Mouse (Mus musculus): Measurements from ENCODE around the gene Hist1h3a.

Gene Hist1h3a

DNA sequence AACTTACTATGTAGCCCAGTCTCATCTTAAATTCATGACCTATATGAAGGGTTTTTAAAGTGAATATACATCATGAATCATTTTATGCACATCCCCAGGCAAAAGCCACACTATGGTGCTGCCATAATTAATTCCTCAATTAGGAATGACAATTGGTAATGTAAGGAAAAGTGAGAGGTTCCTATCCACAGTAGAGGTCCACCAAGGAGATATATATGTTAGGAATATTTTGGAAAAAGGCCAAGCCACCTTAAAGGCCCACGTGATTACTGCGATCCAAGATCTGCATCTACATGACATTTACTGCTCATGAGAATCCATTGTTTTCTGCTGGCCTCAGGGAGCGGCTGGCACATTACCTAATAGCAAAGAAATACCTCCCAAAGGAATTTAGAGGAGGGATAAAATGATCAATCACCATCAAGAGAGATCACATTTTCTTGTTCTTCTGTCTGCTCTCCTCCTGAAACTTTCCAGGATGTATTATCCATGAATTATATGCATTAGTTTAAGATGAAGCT is 2.9 kb downstream of the Hist1h3a start:
- no peak for DNase-seq (ENCODE audit: low spot score in 2 of 2)

DNA sequence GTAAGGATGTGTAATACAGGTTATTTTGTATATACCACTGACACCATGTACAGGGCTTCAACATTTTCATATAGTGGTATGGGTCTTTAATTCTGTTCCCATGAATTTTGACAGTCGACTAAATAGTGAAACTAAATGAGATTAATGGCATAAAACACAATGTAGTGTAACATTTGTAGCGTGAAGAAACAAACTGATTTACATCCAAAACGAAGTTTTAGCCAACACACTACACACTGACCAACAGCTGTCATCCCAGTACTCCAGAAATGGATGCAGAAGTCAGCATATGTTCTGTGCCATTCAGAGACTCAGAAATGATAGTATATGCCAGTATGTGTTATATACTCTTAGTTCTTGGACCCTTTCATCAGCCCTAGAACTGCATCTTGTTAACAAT is 4.3 kb downstream of the Hist1h3a start:
- no peak for DNase-seq (ENCODE audit: low spot score in 2 of 2)

DNA sequence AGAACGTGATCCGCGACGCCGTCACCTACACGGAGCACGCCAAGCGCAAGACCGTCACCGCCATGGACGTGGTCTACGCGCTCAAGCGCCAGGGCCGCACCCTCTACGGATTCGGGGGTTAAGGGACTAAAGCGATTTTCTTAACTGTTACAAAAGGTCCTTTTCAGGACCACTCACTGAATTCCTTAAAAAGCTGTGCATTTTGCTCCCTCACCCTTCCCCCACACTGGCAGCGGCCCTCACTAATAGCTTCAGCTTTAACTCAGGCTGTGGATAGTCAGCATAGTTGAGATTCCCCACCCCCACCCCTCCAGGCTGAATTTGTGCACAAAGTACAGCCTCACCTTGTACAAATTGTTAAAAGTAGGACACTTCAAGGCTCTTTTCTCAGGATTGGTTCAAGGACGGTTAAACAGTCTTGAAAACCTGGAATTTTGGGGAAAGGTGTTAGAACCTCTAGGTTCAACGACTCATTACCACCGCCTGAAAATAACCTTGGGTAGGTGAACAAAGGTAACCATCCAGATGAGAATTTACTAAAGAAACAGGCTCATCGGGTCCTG is 4.9 kb downstream of the Hist1h3a start:
- no peak for DNase-seq (ENCODE audit: low spot score in 2 of 2)

DNA sequence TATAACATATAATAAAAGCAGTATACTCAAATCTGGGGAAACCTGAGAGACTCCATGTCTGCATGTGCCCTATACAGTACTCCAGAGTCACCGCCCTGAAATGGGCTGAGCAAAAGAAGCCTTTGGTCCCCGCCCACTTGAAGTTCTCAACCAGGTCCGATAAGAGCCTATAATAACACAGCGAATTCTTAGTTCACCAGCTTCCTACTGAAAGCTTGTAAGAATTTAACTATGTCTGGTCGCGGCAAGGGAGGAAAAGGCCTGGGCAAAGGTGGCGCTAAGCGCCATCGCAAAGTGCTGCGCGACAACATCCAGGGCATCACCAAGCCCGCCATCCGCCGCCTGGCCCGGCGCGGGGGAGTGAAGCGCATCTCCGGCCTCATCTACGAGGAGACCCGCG is 5.4 kb downstream of the Hist1h3a start, which contains the start of gene Hist1h4b:
Gene Hist1h4b, plus strand, starts transcription at position 224 of the 400 bp plus-strand sequence.
- DNase-seq (ENCODE audit: low spot score in 2 of 2), result peak; percentile 82 to 89

DNA sequence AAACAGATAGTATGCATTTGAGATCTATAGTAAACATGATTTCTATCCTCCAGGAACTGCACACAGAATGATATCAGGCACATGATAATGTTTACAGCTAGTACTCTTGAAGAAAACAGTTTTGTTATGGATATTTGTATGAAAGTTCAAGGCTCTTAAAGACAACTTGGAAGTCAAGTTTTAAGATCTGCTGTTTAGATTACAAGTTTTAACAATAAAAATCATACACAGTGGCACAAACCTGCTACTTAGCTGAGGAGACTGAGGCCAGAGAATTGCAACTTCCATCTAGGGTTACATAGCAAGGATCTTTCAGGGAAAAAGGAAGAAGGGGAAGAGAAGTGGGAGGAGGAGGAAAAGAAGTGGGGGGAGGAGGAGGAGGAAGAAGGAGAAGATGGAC is 7.2 kb downstream of the Hist1h3a start:
- no peak for DNase-seq (ENCODE audit: low spot score in 2 of 2)

DNA sequence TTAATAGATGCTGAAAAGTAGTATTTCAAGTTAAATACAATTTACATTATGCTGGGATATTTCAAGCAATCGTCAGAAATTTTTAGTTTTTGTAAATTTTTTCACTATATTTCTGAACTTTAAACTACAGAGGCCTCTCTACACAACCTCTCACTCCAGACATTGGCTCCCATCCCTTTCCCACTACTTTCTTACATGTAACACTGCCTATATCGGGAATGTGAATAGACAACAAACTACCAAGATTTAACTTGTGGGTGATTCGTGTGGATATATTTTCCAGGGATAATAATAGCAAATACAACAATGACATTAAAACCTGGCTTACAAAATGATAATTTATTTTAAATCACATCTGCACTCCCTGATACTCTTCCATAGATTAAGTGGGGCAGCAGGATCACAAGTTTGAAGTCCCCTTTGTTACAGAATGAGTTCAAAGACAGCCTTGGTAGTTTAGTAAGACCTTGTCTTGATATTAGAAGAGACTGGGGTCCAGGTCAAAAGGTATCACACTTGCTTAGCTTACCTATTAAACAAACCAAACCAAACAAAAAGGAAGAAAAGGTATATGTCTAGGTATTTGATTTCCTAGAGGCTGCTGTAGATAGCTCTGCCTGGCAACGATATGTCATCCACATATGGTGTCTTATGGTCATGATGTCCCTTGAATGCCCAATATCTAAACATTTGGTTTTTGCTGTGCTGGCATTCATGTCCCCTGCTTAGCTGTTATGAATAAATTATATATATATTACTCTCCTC is 8.7 kb downstream of the Hist1h3a start:
- no peak for DNase-seq (ENCODE audit: low spot score in 2 of 2)

DNA sequence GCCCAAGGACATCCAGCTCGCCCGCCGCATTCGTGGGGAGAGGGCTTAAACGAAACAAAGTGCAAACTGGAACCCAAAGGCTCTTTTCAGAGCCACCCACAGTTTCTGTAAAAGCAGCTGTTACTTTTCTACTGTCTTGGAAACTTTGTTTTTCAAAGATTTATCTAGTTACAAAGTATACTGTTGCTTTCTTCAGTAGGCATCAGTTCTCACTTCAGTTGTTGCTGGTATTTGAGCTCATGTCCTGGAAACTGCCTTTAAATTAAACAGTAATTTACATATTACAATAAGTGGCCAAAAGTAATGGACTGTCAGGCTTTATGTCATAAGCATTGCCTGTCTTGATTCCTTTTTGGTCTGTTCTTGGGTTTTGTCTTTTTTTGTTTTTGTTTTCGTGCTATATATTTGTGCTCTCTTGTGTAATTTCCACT is 9.4 kb downstream of the Hist1h3a start:
- DNase-seq (ENCODE audit: low spot score in 2 of 2), result no peak

DNA sequence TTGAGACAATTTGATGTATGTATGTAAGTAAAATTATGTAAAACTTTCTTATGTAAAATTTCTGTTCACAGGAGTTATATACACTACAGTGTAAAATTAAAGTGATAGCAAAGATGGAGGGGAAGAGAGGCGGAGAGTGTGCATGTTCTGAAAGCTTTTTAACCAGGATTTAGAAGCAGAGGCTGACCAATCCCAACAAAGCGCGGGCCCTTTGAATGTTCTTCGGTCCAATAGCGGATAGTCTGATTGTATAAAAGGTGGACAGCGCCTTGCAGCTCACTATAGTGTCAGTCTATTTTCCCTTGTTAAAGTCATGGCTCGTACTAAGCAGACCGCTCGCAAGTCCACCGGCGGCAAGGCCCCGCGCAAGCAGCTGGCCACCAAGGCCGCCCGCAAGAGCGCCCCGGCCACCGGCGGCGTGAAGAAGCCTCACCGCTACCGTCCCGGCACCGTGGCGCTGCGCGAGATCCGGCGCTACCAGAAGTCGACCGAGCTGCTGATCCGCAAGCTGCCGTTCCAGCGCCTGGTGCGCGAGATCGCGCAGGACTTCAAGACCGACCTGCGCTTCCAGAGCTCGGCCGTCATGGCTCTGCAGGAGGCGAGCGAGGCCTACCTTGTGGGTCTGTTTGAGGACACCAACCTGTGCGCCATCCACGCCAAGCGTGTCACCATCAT is 10.0 kb downstream of the Hist1h3a start, which contains the start of gene Hist1h3b:
Gene Hist1h3b, plus strand, starts transcription at position 201 of the 675 bp plus-strand sequence.
- DNase-seq (ENCODE audit: low spot score in 2 of 2), result peak; percentile 77 to 81

DNA sequence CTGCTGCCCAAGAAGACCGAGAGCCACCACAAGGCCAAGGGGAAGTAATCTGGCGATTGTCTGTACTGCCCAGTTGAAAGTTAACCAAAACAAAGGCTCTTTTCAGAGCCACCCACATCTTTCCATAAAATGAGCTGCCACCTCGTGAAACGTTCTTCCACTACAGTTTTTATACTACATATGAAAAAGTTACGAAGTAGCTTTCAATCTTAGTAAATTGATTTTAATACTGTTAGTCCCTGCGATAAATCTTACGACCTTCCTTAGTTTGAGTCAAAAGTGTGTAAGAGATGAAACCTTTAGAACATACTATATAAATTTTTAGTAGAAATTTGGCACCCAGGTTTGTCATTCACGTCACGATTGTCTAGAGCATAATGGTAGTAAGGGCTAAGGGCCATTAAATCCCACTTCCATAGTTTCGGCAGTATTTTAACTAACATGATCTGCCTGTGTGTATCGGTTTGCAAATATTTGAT is 10.7 kb downstream of the Hist1h3a start:
- no peak for DNase-seq (ENCODE audit: low spot score in 2 of 2)

DNA sequence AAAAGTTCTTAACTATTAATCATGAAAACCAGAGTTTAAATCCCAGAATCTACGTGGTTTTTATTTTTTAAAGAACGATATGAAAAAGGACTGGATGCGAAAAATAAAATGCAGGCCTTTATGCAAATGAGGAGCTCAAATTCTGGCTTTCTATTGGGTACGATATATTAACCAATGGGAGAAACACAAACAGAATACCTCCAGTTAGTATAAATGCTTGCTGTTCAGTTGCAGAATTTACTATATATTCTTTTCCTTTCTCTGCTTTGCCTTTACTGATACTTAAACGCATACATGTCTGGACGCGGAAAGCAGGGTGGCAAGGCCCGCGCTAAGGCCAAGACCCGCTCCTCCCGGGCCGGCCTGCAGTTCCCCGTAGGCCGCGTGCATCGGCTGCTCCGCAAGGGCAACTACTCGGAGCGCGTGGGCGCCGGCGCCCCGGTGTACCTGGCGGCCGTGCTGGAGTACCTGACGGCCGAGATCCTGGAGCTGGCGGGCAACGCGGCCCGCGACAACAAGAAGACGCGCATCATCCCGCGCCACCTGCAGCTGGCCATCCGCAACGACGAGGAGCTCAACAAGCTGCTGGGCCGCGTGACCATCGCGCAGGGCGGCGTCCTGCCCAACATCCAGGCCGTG is 11.2 kb downstream of the Hist1h3a start, which contains the start of gene Hist1h2ab:
Gene Hist1h2ab, plus strand, starts transcription at position 288 of the 639 bp plus-strand sequence.
- DNase-seq (ENCODE audit: low spot score in 2 of 2), result peak; percentile 33 to 47

DNA sequence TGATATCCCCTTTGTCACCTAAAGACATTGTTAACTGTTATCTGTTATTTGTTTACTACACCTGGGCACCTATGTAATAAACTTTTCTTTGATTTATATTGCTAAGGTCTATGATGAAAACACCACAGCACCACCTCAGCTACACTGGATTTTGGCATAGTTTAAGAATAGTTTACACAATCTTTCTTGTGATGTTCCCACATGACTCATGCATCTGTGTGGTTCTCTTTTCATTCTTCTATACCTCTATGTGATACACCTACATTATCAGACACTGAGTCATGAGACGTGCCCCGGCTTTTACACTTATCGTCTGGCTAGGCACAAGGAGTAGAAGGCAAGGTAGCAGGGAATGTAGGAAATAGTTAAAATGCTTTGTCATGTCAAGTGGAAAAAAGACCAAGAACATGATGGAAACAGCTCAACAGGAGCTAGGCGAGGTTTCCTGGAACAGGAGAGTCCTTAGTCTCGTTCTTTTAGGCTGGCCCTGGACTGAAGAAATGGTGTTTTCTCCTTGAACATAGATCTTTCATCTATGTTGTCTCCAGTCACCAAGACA is 12.5 kb downstream of the Hist1h3a start:
- DNase-seq (ENCODE audit: low spot score in 2 of 2), result no peak

DNA sequence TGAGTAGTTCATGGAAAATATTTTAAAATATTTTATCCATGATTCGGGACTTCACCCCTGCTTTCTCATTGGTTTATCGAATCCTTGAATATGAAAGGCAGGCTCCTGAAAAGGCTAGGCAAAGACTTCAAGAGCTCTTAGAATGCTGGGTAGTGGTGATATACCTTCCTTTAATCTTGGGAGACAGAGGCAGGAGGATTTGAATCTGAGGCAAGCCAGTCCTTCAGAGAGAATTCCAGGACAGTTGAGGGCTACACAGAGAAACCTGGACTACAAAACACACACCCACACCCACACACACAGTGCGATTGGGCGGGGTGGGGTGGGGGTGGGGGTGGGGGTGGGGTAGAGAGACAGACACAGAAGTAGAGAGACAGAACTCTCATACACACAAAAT is 14.3 kb downstream of the Hist1h3a start:
- no peak for DNase-seq (ENCODE audit: low spot score in 2 of 2)

DNA sequence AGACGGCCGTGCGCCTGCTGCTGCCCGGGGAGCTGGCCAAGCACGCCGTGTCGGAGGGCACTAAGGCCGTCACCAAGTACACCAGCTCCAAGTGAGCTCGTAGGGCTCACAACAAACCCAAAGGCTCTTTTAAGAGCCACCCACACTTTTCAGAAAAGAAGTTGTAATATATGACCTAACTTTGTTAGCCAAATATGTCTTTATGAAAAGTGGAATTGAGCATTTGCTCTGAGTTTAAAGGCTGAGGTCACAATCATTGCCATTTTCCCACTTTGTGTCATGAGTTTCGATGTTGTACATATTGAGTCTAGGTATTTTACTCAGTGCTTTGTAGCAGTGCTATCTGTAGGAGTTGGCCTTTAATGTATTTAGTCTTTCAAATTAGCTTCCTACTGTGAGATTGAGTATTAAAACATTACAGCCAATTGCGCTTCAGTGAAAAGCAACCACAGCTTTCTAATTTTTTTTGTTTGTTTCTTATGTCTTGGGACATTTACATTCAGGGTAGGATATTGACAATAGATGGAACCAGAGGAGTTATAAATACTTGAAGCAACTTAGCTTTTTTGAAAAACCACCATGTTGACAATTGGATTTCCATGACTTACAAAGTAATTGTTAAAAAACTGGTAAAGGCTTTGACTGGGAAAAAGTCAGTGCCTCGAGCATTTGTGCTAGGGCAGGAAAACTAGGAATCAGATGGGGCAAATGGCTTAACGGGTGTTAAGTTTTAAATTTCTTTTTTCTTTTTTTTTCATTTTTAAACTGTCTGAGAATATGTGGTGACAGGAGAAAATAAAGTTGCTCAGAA is 14.9 kb downstream of the Hist1h3a start:
- no peak for DNase-seq (ENCODE audit: low spot score in 2 of 2)

DNA sequence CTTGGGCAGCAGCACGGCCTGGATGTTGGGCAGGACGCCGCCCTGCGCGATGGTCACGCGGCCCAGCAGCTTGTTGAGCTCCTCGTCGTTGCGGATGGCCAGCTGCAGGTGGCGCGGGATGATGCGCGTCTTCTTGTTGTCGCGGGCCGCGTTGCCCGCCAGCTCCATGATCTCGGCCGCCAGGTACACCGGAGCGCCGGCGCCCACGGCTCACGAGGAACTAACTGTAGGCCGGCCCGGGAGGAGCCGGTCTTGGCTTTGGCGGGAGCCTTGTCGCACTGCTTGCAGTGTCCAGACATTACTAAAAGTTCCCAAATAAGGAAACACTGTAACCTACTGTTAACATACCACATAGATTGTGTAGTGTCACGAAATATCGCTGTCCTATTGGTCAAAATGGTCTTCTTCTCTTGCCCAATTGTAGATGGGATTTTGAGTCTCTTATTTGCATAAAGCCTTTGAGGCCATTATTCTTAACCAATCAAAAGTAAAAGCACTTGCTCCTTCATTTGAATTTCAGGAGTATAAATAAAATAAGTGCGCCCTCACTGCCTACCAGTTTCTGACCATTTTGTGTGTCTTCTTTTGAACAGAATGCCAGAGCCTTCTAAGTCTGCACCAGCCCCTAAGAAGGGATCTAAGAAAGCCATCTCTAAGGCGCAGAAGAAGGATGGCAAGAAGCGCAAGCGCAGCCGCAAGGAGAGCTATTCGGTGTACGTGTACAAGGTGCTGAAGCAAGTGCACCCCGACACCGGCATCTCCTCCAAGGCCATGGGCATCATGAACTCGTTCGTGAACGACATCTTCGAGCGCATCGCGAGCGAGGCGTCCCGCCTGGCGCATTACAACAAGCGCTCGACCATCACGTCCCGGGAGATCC is 15.7 kb downstream of the Hist1h3a start, which contains the start of gene Hist1h2bb:
Gene Hist1h2bb, plus strand, starts transcription at position 534 of the 880 bp plus-strand sequence.
- peak; percentile 75 to 79 for DNase-seq (ENCODE audit: low spot score in 2 of 2)

DNA sequence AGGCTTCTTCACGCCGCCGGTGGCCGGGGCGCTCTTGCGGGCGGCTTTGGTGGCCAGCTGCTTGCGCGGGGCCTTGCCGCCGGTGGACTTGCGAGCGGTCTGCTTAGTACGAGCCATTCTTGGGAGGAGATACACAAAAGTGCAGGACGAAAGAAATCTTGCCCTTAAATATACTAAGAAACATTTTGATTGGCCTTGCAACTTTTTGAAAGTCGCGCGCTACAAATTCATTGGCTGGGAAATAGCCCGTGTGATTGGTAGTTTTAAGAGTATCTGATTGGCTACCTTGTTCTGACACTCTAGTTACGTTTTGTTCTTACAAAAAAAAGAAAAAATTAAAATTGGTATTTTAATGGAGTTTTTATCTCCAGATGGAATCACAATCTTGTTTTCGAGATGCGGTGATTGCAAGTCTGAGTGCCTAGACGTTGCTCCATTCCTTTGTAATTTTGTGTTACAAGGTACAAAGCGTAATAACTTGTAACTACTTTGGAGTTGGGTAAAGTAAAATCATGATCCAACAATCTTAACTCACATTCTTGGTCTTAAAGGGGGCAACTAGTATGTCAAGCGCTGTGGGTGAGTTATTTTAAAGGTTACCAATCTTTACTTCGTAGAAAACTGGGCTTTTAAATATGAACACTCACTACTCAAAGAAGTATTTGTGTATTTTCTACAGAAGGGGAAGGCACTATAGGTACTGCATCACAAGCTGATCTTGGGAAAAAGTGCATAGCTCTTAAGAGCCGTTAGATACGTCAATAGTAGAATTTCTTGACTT is 16.6 kb downstream of the Hist1h3a start, which contains the start of gene Hist1h3c:
Gene Hist1h3c, minus strand, starts transcription at position 222 of the 781 bp plus-strand sequence.
- DNase-seq (ENCODE audit: low spot score in 2 of 2), result peak; percentile 79 to 85

DNA sequence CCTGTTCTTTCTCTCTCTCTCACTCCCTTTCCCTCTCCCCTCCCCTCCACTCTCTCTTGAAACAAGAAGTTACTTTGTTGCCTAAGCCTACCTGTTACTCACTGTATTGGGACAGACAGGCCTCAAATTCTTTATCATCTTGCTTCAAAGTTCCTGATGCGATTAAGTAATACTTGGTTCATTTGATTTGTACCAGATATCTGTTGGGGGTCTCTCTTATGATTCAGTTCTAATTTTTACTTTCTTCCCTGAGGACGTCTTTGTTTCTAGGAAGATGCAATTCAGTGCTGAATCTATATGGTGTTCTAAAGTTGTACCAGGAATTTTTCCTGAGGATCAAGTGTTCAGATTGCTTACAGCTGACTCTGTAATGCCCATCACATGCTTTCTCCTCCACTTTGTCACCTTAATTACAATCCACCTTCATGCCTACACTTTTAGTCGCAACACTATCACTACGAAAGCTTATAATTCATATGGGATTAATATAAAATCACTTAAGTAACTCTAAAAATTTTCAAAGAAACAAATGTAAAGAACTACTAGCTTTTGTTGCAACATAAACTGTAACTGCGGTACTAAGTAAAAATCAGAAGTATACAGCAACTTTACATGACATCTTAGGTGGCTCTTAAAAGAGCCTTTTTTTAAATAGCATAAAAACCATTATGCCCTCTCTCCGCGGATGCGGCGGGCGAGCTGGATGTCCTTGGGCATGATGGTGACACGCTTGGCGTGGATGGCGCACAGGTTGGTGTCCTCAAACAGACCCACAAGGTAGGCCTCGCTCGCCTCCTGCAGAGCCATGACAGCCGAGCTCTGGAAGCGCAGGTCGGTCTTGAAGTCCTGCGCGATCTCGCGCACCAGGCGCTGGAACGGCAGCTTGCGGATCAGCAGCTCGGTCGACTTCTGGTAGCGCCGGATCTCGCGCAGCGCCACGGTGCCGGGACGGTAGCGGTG is 17.5 kb downstream of the Hist1h3a start:
- DNase-seq (ENCODE audit: low spot score in 2 of 2), result no peak

DNA sequence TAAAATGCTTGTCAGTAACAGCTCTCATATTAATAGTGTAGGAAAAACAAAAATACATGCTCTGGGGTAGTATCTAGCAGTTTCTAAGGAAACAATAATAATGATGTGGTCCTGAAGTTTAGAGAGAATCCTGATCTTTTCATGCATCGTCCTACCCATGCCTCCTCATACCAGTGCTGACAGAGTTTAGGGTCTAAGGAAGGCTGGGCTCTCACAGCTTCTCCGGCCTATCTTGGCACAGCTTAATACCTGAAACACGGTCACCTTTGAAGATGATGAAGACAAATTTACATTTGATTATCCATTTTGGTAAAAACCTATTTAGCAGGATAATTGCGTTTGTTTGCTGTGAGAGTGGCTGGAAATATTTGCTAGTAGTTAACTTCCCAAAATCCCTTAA is 18.2 kb downstream of the Hist1h3a start:
- no peak for DNase-seq (ENCODE audit: low spot score in 2 of 2)

Data from natural killer cell, adult 2 months (primary cell).